Mouse (Mus musculus): ENCODE data around the gene Mrps18b.

GRCm38 (mm10) chr17:35874721-35875120, 41.5 kb downstream of the Mrps18b start:
- TF ChIP-seq POLR2A (IDR thresholded peaks at IDR 0.05; ENCODE audit: control insufficient read depth, extremely low read depth, insufficient read depth, low read length, poor library complexity) (no peak), CTCF (IDR thresholded peaks at IDR 0.05; ENCODE audit: borderline replicate concordance, control insufficient read depth, extremely low read depth, insufficient read depth, low read length, poor library complexity) (no peak)
